Mouse (Mus musculus) v-Abl transformed pro-B cells (cell line): ENCODE results near the gene Acer3.

Experiments used
- in situ Hi-C, 2 experiments: fragments of 400-800 bp; cut with MboI; formaldehyde crosslinking; loops; one replicate each; pipeline ENCODE4 v1.15.1; 2025; ENCODE audit not compliant: unreplicated experiment in 2 of 2

Gene Acer3

DNA sequence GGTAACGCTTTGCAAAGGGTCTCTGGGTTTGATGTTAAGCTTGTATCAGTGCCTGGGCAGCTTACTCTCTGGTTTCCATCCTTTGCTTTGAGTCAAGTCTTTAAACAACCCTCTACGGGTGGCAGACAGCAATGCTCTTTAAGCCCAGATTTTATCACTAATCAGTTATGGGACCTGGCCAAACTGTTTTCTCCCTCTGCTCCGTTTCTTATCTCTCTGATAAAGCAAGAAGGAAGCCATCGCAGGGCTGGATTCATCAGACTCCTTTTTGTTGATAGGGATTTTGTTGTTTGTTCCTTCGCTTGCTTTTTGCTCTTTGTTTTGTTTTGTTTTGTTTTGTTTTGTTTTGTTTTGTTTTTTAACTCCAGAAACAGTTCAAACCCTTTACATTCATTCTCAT lies 19.3 kb upstream of the Acer3 start:
- in situ Hi-C loops: loop anchor here (5.0 to 10.0 kb wide), 4 partner anchors 53 to 216 kb away; no protein-coding TSS in a partner anchor

GRCm38 (mm10) chr7:98333987-98334386 lies 13.0 kb upstream of the Acer3 start:
- in situ Hi-C loops: no loop called here

GRCm38 (mm10) chr7:98333507-98333906 lies 12.5 kb upstream of the Acer3 start:
- in situ Hi-C loops: no loop called here

- in situ Hi-C loops: no loop called here
These were observed 11.8 kb upstream of the Acer3 start for GRCm38 (mm10) chr7:98332678-98333397.

DNA sequence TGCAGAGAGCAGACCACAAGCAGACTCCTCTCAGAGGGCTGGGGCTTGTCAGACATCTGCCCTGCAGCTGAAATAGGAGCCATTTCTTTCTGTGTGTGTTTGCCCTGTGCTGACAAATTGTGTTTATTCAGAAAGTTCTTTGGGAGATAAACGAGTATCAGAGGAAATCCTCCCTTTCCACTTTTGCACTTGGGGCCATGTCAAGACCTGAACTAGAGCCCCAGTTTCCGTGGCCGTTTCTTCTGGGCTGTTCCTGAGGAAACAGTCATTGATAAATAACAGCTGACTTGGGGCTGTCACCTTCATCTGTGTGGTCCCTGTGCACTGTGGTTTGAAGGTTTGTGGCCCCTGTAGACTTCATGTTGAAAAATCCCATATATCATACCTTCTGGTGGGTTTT lies 10.9 kb upstream of the Acer3 start:
- in situ Hi-C loops: no loop called here

GRCm38 (mm10) chr7:98330375-98331002 lies 9.5 kb upstream of the Acer3 start:
- in situ Hi-C loops: no loop called here

DNA sequence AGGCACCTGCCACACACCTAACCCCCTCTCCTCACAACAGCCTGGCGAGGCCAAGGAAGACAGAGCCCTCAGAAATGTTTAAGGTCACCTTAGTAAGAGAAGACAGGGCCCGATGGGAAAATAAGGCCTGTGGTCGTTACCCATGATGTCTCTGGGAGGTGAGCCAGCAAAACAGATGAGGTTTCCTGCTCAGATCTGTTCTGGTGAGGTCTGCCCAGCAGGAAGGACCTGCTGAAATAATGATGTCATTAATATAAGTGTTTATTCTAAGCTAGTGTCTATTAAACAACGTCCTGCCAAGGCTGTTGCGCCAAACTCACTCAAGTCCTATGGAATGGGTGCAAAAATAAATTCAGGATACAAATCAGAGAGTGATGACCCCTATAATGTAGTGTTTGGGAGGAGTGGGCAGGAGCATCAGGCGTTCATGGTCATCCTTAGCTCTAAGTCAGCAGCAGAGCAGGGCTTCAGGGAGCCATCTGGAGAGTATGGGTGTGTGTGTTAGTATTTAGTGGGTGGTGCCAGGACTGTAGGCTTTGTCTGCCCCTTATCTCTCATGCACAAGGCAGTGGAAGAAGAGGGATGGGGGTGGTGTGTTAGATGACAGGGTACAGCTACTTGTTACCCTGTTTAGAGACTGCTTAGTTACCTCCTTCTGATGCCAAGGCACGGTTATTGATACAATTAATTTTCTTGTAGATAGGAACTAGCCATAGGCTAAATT lies 8.8 kb upstream of the Acer3 start:
- in situ Hi-C loops: no loop called here

GRCm38 (mm10) chr7:98328311-98328710 lies 7.3 kb upstream of the Acer3 start:
- in situ Hi-C loops: no loop called here

- in situ Hi-C loops: no loop called here
These were observed 5.0 kb upstream of the Acer3 start for GRCm38 (mm10) chr7:98326051-98326450.

- in situ Hi-C loops: no loop called here
These were observed 3.2 kb upstream of the Acer3 start for GRCm38 (mm10) chr7:98324228-98324627.

DNA sequence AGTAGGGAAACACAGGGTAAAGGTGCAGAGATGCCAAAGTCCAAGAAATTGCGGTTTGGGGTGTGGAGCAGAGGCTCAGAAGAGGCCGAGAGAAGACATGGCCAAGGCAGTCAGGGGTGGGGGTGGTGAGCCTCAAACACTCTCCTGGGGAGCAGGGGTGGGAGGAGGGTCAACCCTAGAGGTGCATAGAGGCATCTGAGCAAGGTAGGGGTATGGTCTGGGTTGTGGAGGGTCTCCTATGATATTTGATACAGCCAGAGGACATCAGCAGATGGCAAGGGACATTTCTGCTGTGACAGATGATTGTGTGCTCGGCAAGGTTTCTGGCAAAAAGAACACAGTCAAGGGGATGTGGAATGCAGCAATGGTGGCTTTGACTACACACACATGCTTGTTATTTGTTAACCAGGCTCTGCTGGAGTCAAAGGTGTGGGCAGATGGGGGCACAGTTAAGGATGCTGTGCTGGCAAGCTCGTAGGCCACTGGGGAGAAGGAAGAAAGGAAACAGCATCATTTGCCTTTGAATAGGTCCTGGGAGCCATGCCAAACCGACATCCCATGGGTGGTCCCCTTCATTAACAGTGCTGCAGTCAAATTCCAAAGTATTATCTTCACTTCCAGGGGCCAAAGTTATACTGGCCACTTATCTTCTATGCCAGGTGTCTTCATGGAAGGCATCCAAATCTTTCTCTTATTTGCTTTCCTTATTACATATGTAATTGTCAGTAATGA lies 2.4 kb upstream of the Acer3 start:
- in situ Hi-C loops: no loop called here

GRCm38 (mm10) chr7:98322415-98322814 lies 1.4 kb upstream of the Acer3 start:
- in situ Hi-C loops: no loop called here

GRCm38 (mm10) chr7:98320006-98320556 lies 927 bp downstream of the Acer3 start:
- in situ Hi-C loops: no loop called here

- in situ Hi-C loops: no loop called here
These were observed 4.4 kb downstream of the Acer3 start for GRCm38 (mm10) chr7:98316568-98316967.

GRCm38 (mm10) chr7:98315087-98315486 lies 5.9 kb downstream of the Acer3 start:
- in situ Hi-C loops: no loop called here

DNA sequence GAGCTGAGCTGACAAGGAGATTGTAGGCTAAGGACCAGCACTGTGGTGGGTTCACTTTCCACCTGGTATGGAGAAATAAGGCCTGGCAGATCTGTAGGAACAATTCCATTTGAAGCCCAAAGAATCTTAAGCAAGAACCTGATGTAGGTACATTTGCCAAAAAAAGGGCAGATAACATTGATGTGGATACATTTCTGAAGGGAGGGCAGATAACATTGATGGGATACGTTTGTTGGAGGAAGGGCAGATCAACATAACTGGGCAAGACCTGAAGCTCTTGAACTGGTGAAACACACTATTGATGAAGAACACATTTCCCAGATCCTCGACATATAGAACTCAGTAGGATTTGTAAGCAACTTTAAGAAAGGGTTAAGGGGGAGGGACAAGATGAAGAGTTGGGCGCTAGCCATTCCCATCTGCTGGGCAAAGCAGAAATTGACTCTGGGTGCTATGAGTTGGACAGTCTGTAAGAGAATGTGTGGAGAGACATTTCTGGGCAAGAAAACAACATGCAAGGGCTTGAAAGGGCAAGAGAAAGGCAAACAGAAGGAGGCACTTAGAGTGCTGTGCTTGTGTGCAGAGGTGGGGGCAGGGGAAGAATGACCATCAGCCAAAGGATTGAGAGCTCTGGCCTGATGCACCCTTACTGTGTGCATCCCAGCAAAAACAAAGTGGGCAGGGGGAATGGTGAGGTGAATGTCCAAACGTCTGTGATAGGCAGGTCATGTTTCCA lies 8.7 kb downstream of the Acer3 start:
- in situ Hi-C loops: no loop called here

GRCm38 (mm10) chr7:98310266-98310665 lies 10.7 kb downstream of the Acer3 start:
- in situ Hi-C loops: no loop called here

DNA sequence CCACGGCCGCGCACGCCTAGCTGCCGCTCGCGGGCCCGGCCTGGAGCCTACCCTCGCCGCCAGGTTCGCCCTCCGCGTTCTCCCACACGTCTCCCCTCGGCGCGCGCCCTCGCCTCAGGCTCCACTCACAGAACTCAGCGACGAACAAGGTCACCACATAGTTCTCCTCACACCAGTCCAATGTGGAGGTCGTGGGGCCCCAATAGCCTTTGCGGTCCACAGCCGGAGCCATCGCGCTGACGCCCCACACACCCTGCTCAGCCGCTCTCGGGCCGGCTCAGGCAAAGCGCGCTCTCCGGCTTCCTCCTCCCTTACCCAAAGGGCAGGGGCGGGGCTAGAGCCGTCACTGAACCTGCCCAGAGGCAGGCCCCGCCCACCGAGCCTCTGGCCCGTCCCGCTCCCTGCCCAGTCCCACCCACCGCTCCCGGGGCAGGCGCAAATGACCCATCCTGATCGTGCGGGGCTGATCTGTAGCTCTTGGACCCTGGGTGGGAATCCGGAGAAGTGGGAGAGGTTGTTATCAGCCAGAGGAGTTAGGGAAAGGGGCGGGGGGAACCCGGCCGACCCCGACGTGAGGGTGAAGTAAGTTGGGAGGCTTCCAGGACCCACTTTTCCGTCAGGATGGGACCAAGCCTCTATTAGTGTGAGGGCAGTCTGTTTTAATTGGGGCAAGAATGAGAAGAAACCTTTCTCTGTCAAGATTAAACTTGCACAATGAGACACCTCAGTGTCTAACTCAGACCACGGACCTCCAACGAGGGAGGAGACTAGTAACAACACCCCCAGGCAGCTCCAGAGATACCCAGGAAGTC lies 11.6 kb downstream of the Acer3 start:
- in situ Hi-C loops: no loop called here

DNA sequence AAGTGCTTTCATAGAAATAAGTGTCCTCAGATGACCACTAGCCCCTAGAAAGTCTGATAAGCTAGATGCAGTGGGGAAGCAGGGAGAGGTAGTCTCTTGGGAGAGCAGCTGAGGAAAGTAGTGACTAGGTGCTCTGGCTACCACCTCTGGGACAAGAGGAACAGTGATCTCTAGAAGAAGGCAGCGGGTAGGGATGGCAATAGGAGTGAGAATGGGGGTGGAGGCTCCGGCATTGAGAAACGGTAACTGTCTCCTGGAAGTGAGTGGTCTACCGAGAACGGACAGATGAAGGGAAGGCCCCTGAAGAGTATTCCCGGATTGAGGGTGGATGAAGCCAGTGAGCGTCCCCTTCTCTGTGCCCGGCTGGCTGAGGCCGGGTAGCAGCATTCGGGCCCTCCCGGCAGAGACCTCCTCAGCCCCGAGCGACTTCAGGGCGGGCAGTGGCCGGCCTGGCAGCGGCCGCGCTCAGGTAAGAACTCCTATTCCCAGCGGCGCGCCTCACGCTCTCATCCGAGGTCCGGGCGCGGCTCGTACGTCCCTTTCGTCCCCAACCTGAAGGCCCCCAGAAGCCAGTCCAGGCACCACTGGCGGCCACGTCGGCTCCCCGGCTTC lies 12.3 kb downstream of the Acer3 start:
- in situ Hi-C loops: no loop called here
